8 mouse cellular contexts compared by ENCODE assay signal in genomic region chr15:88891676-88892040, GRCm38 (mm10). TPM values are rescaled to one million over a fixed set of nuclear protein-coding genes. Genes with fewer than 3 reads are reported as not detected.
DNase-seq lines count a peak whose midpoint lies in the region; ATAC-seq and TF ChIP-seq lines count a peak whose summit lies in the region.

No protein-coding gene starts in this region.

- in situ Hi-C loops in CH12.LX (cut with MboI; ENCODE audit: low pct_ligation_motif_present, low pct_unique_long_range_greater_than_20kb, low sequenced_read_pairs) = no loop called here

- peak; percentile 74 for DNase-seq in heart, embryonic 10.5 days (ENCODE audit: low spot score)
- DNase-seq in heart, postnatal 14 days = no peak
- DNase-seq in CH12.LX (ENCODE audit: extremely low read depth) = no peak
- DNase-seq in liver, postnatal 0 days = no peak
- no peak for DNase-seq in ovary, postnatal 14 days (ENCODE audit: low spot score)
- no peak for DNase-seq in right cerebral cortex, postnatal 10 days (ENCODE audit: low spot score in 2 of 2)
- no peak for DNase-seq in layer of hippocampus, postnatal 10 days (ENCODE audit: low spot score in 2 of 2)

- no peak for TF ChIP-seq POLR2A in CH12.LX (IDR thresholded peaks at IDR 0.05; ENCODE audit: low read depth, low read length)

- intact Hi-C loops in heart, postnatal 14 days (cut with DNase I) = no loop called here

- no peak for TF ChIP-seq RAD21 in CH12.LX (IDR thresholded peaks at IDR 0.05; ENCODE audit: low read depth, low read length)

- no peak for TF ChIP-seq CTCF in CH12.LX (conservative IDR thresholded peaks at IDR 0.05 in 1 of 2, IDR thresholded peaks at IDR 0.05 in 1 of 2; ENCODE audit: low read depth in 2 of 2, low read length in 2 of 2)
- TF ChIP-seq CTCF in liver, postnatal 0 days (IDR thresholded peaks at IDR 0.05; ENCODE audit: low read depth) = no peak

- H3K9me3 ChIP-seq in heart, embryonic 10.5 days = no peaks in the 10 kb centered on the region
- no peaks in the 10 kb centered on the region for H3K9me3 ChIP-seq in CH12.LX (replicated peaks; ENCODE audit: low read length)
- no peaks in the 10 kb centered on the region for H3K9me3 ChIP-seq in hindbrain, embryonic 12.5 days (replicated peaks)
- no peaks in the 10 kb centered on the region for H3K9me3 ChIP-seq in liver, postnatal 0 days (ENCODE audit: low read length)

- H3K4me3 ChIP-seq in heart, embryonic 10.5 days = peak overlapping the region; percentile 70
- peak overlapping the region in 1 of 3 experiments; percentile 60 for H3K4me3 ChIP-seq in CH12.LX (replicated peaks in 1 of 3; ENCODE audit: low read depth in 2 of 3, low read length in 2 of 3, poor library complexity in 1 of 3)
- H3K4me3 ChIP-seq in hindbrain, embryonic 12.5 days = peak overlapping the region; percentile 47
- H3K4me3 ChIP-seq in liver, postnatal 0 days (ENCODE audit: low read depth, low read length) = 0 out of 2 replicates have a peak overlapping the region, but pooled peaks have one; percentile 46

- TF ChIP-seq EP300 in CH12.LX (IDR thresholded peaks at IDR 0.05; ENCODE audit: low read length) = no peak
- TF ChIP-seq EP300 in liver, postnatal 0 days (IDR thresholded peaks at IDR 0.05; ENCODE audit: low read depth) = no peak

- peaks cover 24% of the 10 kb centered on the region for H3K4me1 ChIP-seq in heart, embryonic 10.5 days
- H3K4me1 ChIP-seq in CH12.LX (ENCODE audit: control insufficient read depth in 1 of 2, insufficient read depth in 2 of 2) = peaks cover 6 to 7% of the 10 kb centered on the region in 2 experiments; a peak in 3 of 4 replicates
- H3K4me1 ChIP-seq in hindbrain, embryonic 12.5 days = peaks cover 14% of the 10 kb centered on the region
- H3K4me1 ChIP-seq in liver, postnatal 0 days (ENCODE audit: insufficient read depth) = peaks cover 28% of the 10 kb centered on the region

- WGBS in heart, embryonic 10.5 days = 70% methylated on average over 8 of the region's 8 CpGs
- 69% methylated on average over 8 of the region's 8 CpGs for WGBS in hindbrain, embryonic 12.5 days
- WGBS in liver, postnatal 0 days (ENCODE audit: insufficient replicate concordance) = 64% methylated on average over 8 of the region's 8 CpGs

- H3K79me2 ChIP-seq in CH12.LX (replicated peaks; ENCODE audit: control insufficient read depth, extremely low read depth, insufficient read depth, poor library complexity, severe bottlenecking) = no peaks in the 10 kb centered on the region

- no peak for ATAC-seq in hindbrain, embryonic 12.5 days (ENCODE audit: low FRiP score)
- ATAC-seq in liver, postnatal 0 days = no peak

- H3K4me2 ChIP-seq in CH12.LX (ENCODE audit: insufficient read depth, low read depth, poor library complexity, severe bottlenecking) = peak overlapping the region; percentile 86; the same call in 1 of the 2 replicates
- H3K4me2 ChIP-seq in hindbrain, embryonic 12.5 days (replicated peaks) = peak overlapping the region; percentile 89; the same call in 1 of the 2 replicates
- H3K4me2 ChIP-seq in liver, postnatal 0 days (ENCODE audit: low read depth, low read length) = peak overlapping the region; percentile 82

- peaks cover 33% of the 10 kb centered on the region for H3K27me3 ChIP-seq in heart, embryonic 10.5 days (ENCODE audit: insufficient read depth, poor library complexity, severe bottlenecking)
- peaks cover 95% of the 10 kb centered on the region for H3K27me3 ChIP-seq in CH12.LX (replicated peaks)
- H3K27me3 ChIP-seq in hindbrain, embryonic 12.5 days = peaks cover 25% of the 10 kb centered on the region
- H3K27me3 ChIP-seq in liver, postnatal 0 days (ENCODE audit: insufficient read depth, low read length) = no peaks in the 10 kb centered on the region; the same call in 1 of the 2 replicates

- no peaks in the 10 kb centered on the region for H3K36me3 ChIP-seq in heart, embryonic 10.5 days
- H3K36me3 ChIP-seq in CH12.LX (replicated peaks in 1 of 2; ENCODE audit: control insufficient read depth in 1 of 2, insufficient read depth in 1 of 2, low read length in 1 of 2) = no peaks in the 10 kb centered on the region
- H3K36me3 ChIP-seq in hindbrain, embryonic 12.5 days = no peaks in the 10 kb centered on the region
- H3K36me3 ChIP-seq in liver, postnatal 0 days (replicated peaks; ENCODE audit: insufficient read depth, low read length) = no peaks in the 10 kb centered on the region

- dilution Hi-C loops in CH12.LX (cut with MboI; ENCODE audit: extremely low pct_ligation_motif_present, extremely low pct_unique_long_range_greater_than_20kb, low sequenced_read_pairs) = no loop called here

- H3K9ac ChIP-seq in CH12.LX (ENCODE audit: insufficient read depth, low read depth) = no peak overlapping the region
- H3K9ac ChIP-seq in hindbrain, embryonic 12.5 days = no peak overlapping the region
- no peak overlapping the region for H3K9ac ChIP-seq in liver, postnatal 0 days (replicated peaks)

- H3K27ac ChIP-seq in heart, embryonic 10.5 days = no peak overlapping the region
- no peak overlapping the region for H3K27ac ChIP-seq in CH12.LX (ENCODE audit: insufficient read depth, low read depth)
- H3K27ac ChIP-seq in hindbrain, embryonic 12.5 days = no peak overlapping the region
- H3K27ac ChIP-seq in liver, postnatal 0 days (ENCODE audit: low read depth) = no peak overlapping the region

TF ChIP-seq in CH12.LX, 34 proteins besides CTCF, POLR2A, EP300 and RAD21:
- TF ChIP-seq USF1 (IDR thresholded peaks at IDR 0.05; ENCODE audit: low read depth, low read length) = no peak
- no peak for TF ChIP-seq TCF12 (IDR thresholded peaks at IDR 0.05; ENCODE audit: low read depth, low read length)
- TF ChIP-seq JUND (conservative IDR thresholded peaks at IDR 0.05; ENCODE audit: low read depth, low read length) = no peak
- TF ChIP-seq RCOR1 (conservative IDR thresholded peaks at IDR 0.05; ENCODE audit: low read depth, low read length) = no peak
- TF ChIP-seq MAFK (IDR thresholded peaks at IDR 0.05; ENCODE audit: insufficient replicate concordance, low read length) = no peak
- TF ChIP-seq MYC (IDR thresholded peaks at IDR 0.05; ENCODE audit: low read depth, low read length) = no peak

RNA-seq across cellular contexts. Expression of gene Pim3, which starts 29.7 kb away (rescaled TPM):
- 68.1 and 73.7 TPM in 2 replicates for polyA plus RNA-seq in heart, embryonic 10.5 days (2016; fragmentation: Nextera tagmentation; extraction: Ambion mirVana)
- total RNA-seq in heart, postnatal 14 days (2021) = 10 to 100 TPM; 97.7 to 97.8 TPM
- 19.0 and 20.4 TPM in 2 replicates for total RNA-seq in CH12.LX (2012; rRNA removed)
- 19.9 and 26.0 TPM in 2 replicates for total RNA-seq in CH12.LX (2014; rRNA removed)
- 11.4 and 14.1 TPM in 2 replicates for polyA plus RNA-seq in CH12.LX (2012; ENCODE audit: insufficient read length, low read depth)
- polyA plus RNA-seq in hindbrain, embryonic 12.5 days (2016; fragmentation: Nextera tagmentation; extraction: Ambion mirVana) = 45.3 and 48.0 TPM in 2 replicates
- polyA plus RNA-seq in liver, postnatal 0 days (2015; fragmentation: Nextera tagmentation; extraction: Ambion mirVana) = 18.4 and 34.2 TPM in 2 replicates
- 10 to 100 TPM; 35.7 to 39.5 TPM for total RNA-seq in layer of hippocampus, postnatal 10 days (2021)
